Mouse (Mus musculus): ENCODE measurements at regions not wholly inside any gene's neighbourhood (a gene's known extent, or its start where the extent isn't known, plus 50 kb on each side); places are given as distances from the start of the nearest gene placed in this dataset.

DNA sequence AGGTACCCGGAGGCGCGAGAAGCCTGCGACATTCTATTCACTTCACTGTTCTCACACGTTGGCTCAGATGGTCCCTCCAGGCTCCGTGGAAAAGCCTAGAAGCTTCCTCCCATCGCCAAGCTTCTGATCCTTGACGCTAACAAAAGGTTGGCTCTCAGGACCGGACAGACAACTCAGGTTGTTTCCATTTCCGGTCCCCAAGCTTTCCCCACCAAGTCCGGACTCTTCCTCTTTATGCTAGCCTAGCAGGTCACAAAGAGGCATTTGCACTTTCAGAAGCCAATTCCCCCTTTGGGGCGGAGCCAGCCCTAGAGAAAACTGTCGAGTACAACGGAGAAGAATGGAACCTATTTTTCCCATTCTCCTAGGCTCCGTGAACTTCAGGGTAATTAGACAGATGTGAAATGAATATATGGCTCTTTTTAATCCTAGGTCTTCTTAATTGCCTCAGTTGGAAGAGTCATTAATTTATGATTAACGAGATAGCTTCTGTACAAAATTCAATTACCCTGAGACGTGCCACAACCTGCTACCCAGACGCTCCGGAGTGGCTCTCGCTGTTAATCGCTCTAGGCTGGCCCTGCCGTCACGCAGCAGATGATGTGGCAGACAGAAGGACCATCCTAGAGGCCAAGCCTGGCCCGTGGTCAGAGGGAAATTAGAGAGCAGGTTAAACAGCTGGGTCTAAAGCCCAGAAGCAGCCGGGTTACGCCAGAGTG, 207.6 kb downstream of the Xxylt1 start:
- no peak for DNase-seq

GRCm38 (mm10) chr16:30875235-30875829, 205.9 kb downstream of the Xxylt1 start:
- peak; percentile 36 for DNase-seq

- no peak for DNase-seq
Observed at GRCm38 (mm10) chr16:30878821-30879220, 202.4 kb downstream of the Xxylt1 start.

GRCm38 (mm10) chr16:30879878-30880277, 201.4 kb downstream of the Xxylt1 start:
- no peak for DNase-seq

DNA sequence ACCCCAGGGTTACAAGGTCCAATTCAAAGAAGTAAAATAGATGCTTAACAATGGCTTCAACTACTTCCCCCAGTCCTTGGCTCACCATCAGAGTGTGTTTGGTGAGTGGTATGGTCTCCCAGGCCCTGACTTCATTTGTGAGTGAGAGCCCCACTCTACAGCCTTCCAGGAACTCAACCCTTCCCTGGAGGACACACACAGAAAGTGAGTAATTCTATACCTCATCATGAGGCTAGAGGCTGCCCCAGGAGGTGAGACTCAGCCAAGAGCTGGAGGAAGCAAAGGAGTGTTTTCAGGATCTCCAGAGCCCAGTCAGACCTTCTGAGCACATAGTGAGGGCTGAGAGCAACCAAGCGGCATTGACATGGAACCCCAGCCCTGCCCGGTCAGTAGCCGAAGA, 200.6 kb downstream of the Xxylt1 start:
- no peak for DNase-seq

DNA sequence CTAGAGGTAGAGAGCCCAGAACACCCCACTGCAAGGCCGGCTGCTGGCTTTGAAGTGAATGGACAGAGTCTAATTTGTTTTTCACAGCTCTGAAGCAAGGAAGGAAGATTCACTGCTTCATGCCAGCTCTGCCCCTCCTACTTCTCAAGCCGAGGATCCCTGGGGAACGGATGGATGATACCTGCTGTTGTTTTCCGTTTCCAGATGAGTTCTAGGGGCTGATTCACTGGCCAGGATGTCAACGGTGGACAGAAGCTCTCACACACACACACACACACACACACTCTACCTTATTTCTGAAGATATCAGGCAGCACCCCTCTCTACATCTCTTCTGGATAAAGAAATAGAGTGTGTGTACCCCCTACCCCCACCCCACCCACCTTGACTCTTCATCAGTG, 200.0 kb downstream of the Xxylt1 start:
- no peak for DNase-seq

- DNase-seq = no peak
Observed at GRCm38 (mm10) chr16:30883490-30884188, 197.6 kb downstream of the Xxylt1 start.

- DNase-seq = no peak
Observed at GRCm38 (mm10) chr16:30884189-30884551, 197.1 kb downstream of the Xxylt1 start.

DNA sequence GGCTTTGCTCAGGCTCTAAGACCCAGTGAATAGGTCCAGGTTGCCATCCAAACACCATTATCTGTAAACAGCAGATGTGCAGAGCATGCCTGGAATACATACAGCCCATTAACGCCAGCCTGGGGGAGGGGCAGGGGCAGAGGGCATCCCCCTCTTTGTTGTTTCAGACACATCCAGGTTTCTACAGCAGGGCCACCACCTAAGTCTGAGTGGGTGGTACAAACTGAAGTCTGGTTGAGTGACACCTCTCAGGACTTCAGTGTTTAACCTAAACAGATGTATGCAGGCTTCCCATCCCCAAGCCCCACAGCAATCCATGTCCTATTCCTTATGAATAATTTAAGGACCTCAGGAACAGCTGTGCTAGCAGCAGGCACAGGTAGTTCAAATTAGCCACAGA, 194.2 kb downstream of the Xxylt1 start:
- no peak for DNase-seq

- no peak for DNase-seq
Observed at GRCm38 (mm10) chr16:30887536-30887935, 193.7 kb downstream of the Xxylt1 start.

- no peak for DNase-seq
Observed at GRCm38 (mm10) chr16:30888556-30889323, 192.5 kb downstream of the Xxylt1 start.

DNA sequence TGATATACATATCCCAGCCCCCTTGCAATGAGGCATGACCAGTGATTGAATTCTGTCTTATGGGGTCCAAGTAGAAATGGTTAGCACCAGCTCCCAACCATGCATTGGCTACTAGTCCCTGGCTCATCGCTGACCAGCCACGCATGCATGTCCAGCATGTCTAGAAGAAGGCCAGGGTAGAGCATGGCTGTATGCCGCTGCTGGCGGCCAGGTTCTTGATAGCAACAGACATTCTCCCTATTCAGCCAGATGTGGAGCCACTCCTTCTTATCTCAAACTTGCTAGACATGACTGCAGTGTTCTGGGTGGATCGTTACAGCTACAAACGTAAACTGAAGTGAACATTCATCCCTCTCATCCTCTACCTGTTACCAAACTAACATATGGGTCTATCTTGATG, 188.6 kb downstream of the Xxylt1 start:
- no peak for DNase-seq

DNA sequence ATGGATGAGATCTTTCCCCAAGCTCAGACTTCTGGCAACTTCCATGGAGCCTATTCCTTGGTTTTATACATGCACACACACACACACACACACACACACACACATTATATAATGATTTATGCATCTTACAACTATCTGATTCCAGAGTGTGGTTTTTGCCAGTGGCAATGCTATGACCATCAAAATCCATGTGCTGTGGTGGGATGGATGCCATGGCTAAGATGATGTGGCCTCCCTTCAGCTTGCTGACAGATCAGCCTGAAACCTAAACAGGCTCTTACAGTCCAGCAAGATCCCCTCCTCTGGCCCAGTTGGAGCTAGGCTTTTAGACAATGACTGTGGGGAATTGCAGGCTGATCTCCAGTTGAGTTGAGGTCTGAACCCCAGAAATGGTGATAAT, 187.1 kb downstream of the Xxylt1 start:
- DNase-seq = no peak

DNA sequence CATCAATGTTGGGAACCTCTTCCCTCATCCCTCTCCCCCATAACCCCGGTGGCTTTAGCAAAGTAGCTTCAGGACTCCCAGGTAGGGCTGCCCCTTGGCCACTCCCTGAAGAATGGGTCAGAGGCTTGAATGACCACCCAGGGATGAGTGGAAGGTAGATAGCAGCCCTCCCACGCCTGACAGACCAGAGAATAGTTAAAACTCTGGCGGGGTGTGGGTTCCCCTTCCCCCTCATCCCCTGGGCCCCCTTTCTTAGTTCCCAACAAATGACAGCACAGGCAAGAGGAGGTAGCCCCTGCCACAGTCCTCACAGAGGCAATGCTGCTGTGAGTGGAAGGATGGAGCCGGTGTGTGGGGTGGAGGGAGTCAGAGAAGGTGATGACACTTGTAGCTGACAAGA, 186.2 kb downstream of the Xxylt1 start:
- DNase-seq = no peak

DNA sequence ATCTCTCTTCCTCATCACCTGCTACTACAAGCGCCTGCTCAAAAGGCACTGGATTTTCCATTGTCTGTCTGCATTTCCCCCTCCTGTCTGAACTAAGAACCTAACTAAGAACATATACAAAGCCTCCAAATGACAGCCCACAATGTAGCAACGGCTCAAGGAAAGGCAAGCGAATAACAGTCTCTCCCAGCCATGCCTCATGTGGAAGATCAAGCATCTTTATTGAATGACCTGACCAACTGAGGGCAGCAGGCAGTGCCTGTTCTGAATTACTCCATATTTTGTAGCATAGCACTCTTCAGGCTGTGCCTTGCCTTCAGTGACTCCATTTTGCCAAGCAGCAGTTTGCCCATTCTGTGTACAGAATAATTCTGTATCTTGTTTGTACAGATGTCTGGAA, 183.9 kb downstream of the Xxylt1 start:
- DNase-seq = no peak

DNA sequence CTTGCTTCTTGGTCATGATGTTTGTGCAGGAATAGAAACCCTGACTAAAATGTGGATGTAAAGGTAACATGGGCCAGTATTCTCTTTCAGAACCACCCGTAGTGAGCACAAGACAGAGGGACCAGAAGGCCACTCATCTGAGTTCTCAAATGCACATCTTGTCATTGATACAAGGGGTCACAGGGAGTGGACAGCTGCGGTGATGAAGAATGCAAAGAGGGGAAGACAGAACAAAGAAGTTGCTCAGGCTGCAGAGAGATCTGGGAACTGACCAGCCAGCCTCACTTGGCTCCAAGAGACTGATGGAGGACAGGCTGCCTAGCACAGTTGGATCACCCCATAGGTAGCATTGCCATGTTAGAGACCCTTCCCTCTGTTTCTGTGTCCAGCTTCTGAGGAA, 181.1 kb downstream of the Xxylt1 start:
- no peak for DNase-seq

GRCm38 (mm10) chr16:30901309-30901708, 179.9 kb downstream of the Xxylt1 start:
- DNase-seq = no peak

All from adrenal gland, postnatal 14 days (tissue).